Mouse (Mus musculus) heart, postnatal 25 days (tissue): Measurements from ENCODE around the gene Ppp3ca. TPM values are rescaled to one million over a fixed set of nuclear protein-coding genes. Genes with fewer than 3 reads are reported as not detected.

ENCODE experiments used
- DNase-seq: peaks from one replicate; pipeline ENCODE4 v3.0.0; 2022; ENCODE audit warnings: low spot score
- intact Hi-C: fragments of 180-260 bp; cut with DNase I; formaldehyde crosslinking; loops from one replicate; pipeline ENCODE4 v1.15.1; 2025
- total RNA-seq, 2 experiments: library from RNA; stranded (reverse); gene quantifications; 2 replicates each; pipeline ENCODE4 v1.2.3; 2021

Ppp3ca gene
- total RNA-seq, 2 experiments from 2014 or later, result 40.3 to 43.2 TPM

- intact Hi-C loops, result no loop called here
- no peak for DNase-seq
Observed at GRCm38 (mm10) chr3:136716247-136716646, 46.3 kb downstream of the Ppp3ca start.

- DNase-seq, result no peak
- intact Hi-C loops, result no loop called here
Observed at GRCm38 (mm10) chr3:136718412-136718811, 48.5 kb downstream of the Ppp3ca start.

GRCm38 (mm10) chr3:136721241-136721640, 51.3 kb downstream of the Ppp3ca start:
- DNase-seq, result no peak
- intact Hi-C loops, result no loop called here

GRCm38 (mm10) chr3:136721804-136722427, 52.0 kb downstream of the Ppp3ca start:
- intact Hi-C loops, result no loop called here

GRCm38 (mm10) chr3:136722493-136722892, 52.6 kb downstream of the Ppp3ca start:
- no peak for DNase-seq
- intact Hi-C loops, result no loop called here

More at GRCm38 (mm10) chr3:136721804-136722427, 52.0 kb downstream of the Ppp3ca start:
- no peak for DNase-seq

- intact Hi-C loops, result loop anchor here (2.0 kb wide), 2 partner anchors 17 to 57 kb away; no protein-coding TSS in a partner anchor
- DNase-seq, result peak; percentile 80
Observed at GRCm38 (mm10) chr3:136725311-136726156, 55.6 kb downstream of the Ppp3ca start.

- intact Hi-C loops, result no loop called here
- no peak for DNase-seq
Observed at GRCm38 (mm10) chr3:136727877-136728276, 58.0 kb downstream of the Ppp3ca start.

GRCm38 (mm10) chr3:136729978-136730377, 60.1 kb downstream of the Ppp3ca start:
- DNase-seq, result no peak
- intact Hi-C loops, result no loop called here

- intact Hi-C loops, result no loop called here
- DNase-seq, result no peak
Observed at GRCm38 (mm10) chr3:136731579-136731978, 61.7 kb downstream of the Ppp3ca start.

GRCm38 (mm10) chr3:136736021-136736420, 66.1 kb downstream of the Ppp3ca start:
- no peak for DNase-seq
- intact Hi-C loops, result no loop called here

GRCm38 (mm10) chr3:136736773-136737298, 66.9 kb downstream of the Ppp3ca start:
- no peak for DNase-seq
- intact Hi-C loops, result no loop called here

- DNase-seq, result no peak
- intact Hi-C loops, result no loop called here
Observed at GRCm38 (mm10) chr3:136738474-136738873, 68.5 kb downstream of the Ppp3ca start.

GRCm38 (mm10) chr3:136738914-136739313, 69.0 kb downstream of the Ppp3ca start:
- no peak for DNase-seq
- intact Hi-C loops, result no loop called here

- intact Hi-C loops, result no loop called here
- no peak for DNase-seq
Observed at GRCm38 (mm10) chr3:136741659-136742058, 71.7 kb downstream of the Ppp3ca start.

GRCm38 (mm10) chr3:136742258-136743057, 72.5 kb downstream of the Ppp3ca start:
- intact Hi-C loops, result no loop called here
- no peak for DNase-seq

- no peak for DNase-seq
Observed at GRCm38 (mm10) chr3:136744295-136744897, 74.5 kb downstream of the Ppp3ca start.

GRCm38 (mm10) chr3:136745456-136745855, 75.5 kb downstream of the Ppp3ca start:
- intact Hi-C loops, result no loop called here
- no peak for DNase-seq

More at GRCm38 (mm10) chr3:136744295-136744897, 74.5 kb downstream of the Ppp3ca start:
- intact Hi-C loops, result no loop called here

GRCm38 (mm10) chr3:136748761-136749476, 79.0 kb downstream of the Ppp3ca start:
- DNase-seq, result no peak
- intact Hi-C loops, result no loop called here

- intact Hi-C loops, result no loop called here
- DNase-seq, result no peak
Observed at GRCm38 (mm10) chr3:136749477-136749797, 79.5 kb downstream of the Ppp3ca start.
